Mouse (Mus musculus) brain, embryonic 14.5 days (tissue): ENCODE data around the gene Fam189b.

Experiments
- CTCF ChIP-seq: fragments of 200-500 bp; IDR thresholded peaks from 2 replicates; pipeline ENCODE4 v1.5.1; 2012; ENCODE audit warnings: inconsistent platforms, mild to moderate bottlenecking, moderate library complexity, borderline replicate concordance; ENCODE audit not compliant: insufficient read depth, insufficient read length; ENCODE audit errors: extremely low read depth
- POLR2A ChIP-seq: fragments of 200-500 bp; IDR thresholded peaks from 2 replicates; pipeline ENCODE4 v1.6.1; 2012; ENCODE audit warnings: mild to moderate bottlenecking, inconsistent platforms, borderline replicate concordance; ENCODE audit not compliant: poor library complexity, insufficient read depth, insufficient read length, severe bottlenecking; ENCODE audit errors: extremely low read depth

DNA sequence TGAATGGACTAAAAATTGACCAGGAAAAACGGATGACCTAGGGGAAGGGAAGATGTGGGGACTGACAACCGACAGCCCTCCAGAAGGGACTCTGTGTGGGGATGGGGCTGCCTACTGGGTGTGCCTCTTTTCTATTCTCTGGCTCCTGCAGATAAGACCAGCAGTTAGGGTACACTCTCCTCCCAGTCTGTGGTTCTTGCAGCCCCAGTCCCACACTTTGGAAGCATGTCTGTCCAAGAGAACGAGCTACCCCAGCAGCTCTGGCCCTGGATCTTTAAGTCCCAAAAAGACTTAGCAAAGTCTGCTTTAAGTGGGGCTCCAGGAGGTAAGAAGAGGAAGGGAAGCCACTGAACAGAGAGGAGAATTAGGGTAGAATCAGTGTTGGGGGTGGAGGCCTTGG is 47.0 kb upstream of the Fam189b start, which contains the start of gene Pklr:
- no peak for TF ChIP-seq POLR2A
- no peak for TF ChIP-seq CTCF
